In the genomic region with DNA sequence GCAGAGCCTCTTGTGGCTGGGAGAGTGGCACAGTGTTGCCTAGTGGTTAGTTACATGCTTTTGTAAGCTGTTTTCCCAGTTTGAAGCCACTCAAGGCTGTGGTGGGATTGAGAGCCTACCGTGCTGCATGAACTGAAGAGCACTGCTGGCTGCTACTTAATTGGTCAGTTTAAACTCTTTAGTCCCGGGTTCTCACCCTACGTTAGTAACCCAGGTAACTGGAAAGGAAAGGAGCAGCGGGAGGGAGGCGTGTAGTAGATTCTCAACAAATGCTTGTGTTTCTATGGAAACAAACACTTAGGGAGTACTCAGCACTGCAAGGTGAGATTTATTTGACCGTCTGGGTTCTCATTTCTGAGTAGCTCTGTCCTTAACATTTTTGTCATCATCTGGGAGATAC, we compare ENCODE assay signal across 25 mouse cellular contexts. TPM values are rescaled to one million over a fixed set of nuclear protein-coding genes. Genes with fewer than 3 reads are reported as not detected.
DNase-seq lines count a peak whose midpoint lies in the region; ATAC-seq and TF ChIP-seq lines count a peak whose summit lies in the region.
"Had no signal": no experiment of that assay in that cellular context is flagged by ENCODE, and none has a peak within 500 bp of the region (broad histone marks: within the 10 kb centered on the region; RNA-seq: fewer than 3 reads in every experiment).

No protein-coding gene starts in this region.

- no peak for TF ChIP-seq EP300 in lung, postnatal 0 days (IDR thresholded peaks at IDR 0.05)

- H3K4me1 ChIP-seq in lung, postnatal 0 days (ENCODE audit: insufficient read depth, low read depth, low read length): no peaks in the 10 kb centered on the region
- H3K4me1 ChIP-seq: embryonic facial prominence, embryonic 13.5 days; embryonic facial prominence, embryonic 15.5 days; forebrain, embryonic 10.5 days; forebrain, embryonic 12.5 days had no signal

- H3K9ac ChIP-seq in lung, postnatal 0 days (replicated peaks; ENCODE audit: low read depth): no peak overlapping the region
- H3K9ac ChIP-seq: embryonic facial prominence, embryonic 13.5 days; embryonic facial prominence, embryonic 15.5 days; forebrain, embryonic 12.5 days had no signal

- H3K36me3 ChIP-seq in lung, postnatal 0 days (ENCODE audit: insufficient read depth, low read length): no peaks in the 10 kb centered on the region
- H3K36me3 ChIP-seq: embryonic facial prominence, embryonic 13.5 days; embryonic facial prominence, embryonic 15.5 days had no signal

- H3K27ac ChIP-seq in lung, postnatal 0 days (ENCODE audit: low read length): no peak overlapping the region
- H3K27ac ChIP-seq: embryonic facial prominence, embryonic 13.5 days; embryonic facial prominence, embryonic 15.5 days; forebrain, embryonic 10.5 days; forebrain, embryonic 12.5 days had no signal

- peak; percentile 53 for DNase-seq in lung, postnatal 0 days (ENCODE audit: low spot score)
- no peak for DNase-seq in lung, adult 18-20 months
- DNase-seq in ZHBTc4 (ENCODE audit: low read depth, low spot score): peak; percentile 23
- DNase-seq in ovary, postnatal 10 days (ENCODE audit: low spot score): no peak
- no peak for DNase-seq in adrenal gland, adult 2 months
- DNase-seq: adrenal gland, adult 8-10 months; adrenal gland, postnatal 14 days; adrenal gland, postnatal 36 days; cerebellum, adult 11 months; cerebellum, adult 18-20 months; cerebellum, adult 8-10 months; cerebellum, adult 9-11 months; cerebellum, postnatal 14 days; cerebellum, postnatal 36 days; embryo, embryonic 11 days had no signal

- TF ChIP-seq CTCF in lung, postnatal 0 days (IDR thresholded peaks at IDR 0.05): no peak

- WGBS in lung, postnatal 0 days: 65% methylated on average over 6 of the region's 6 CpGs

- H3K27me3 ChIP-seq in lung, postnatal 0 days (replicated peaks; ENCODE audit: insufficient read depth, low read length): no peaks in the 10 kb centered on the region
- H3K27me3 ChIP-seq: embryonic facial prominence, embryonic 13.5 days; embryonic facial prominence, embryonic 15.5 days; forebrain, embryonic 12.5 days had no signal

- H3K4me3 ChIP-seq in lung, postnatal 0 days (ENCODE audit: low read depth, low read length): no peak overlapping the region
- H3K4me3 ChIP-seq: embryonic facial prominence, embryonic 13.5 days; embryonic facial prominence, embryonic 15.5 days; erythroblast, embryonic 14.5 days; forebrain, embryonic 10.5 days; forebrain, embryonic 12.5 days had no signal

- 0 out of 2 replicates have a peak overlapping the region, but pooled peaks have one; percentile 5 for H3K4me2 ChIP-seq in lung, postnatal 0 days (replicated peaks; ENCODE audit: low read depth, low read length)
- H3K4me2 ChIP-seq: embryonic facial prominence, embryonic 13.5 days; embryonic facial prominence, embryonic 15.5 days; forebrain, embryonic 12.5 days had no signal

- peak; percentile 72 for ATAC-seq in lung, postnatal 0 days
- ATAC-seq: forebrain, embryonic 14.5 days; forebrain, embryonic 16.5 days had no signal

- no peaks in the 10 kb centered on the region for H3K9me3 ChIP-seq in lung, postnatal 0 days (ENCODE audit: low read length)
- H3K9me3 ChIP-seq: embryonic facial prominence, embryonic 13.5 days; embryonic facial prominence, embryonic 15.5 days; forebrain, embryonic 10.5 days; forebrain, embryonic 12.5 days had no signal

RNA-seq across cellular contexts. Expression of a gene that starts 32.3 kb away (rescaled TPM):
- polyA plus RNA-seq in lung, postnatal 0 days (2015; fragmentation: Nextera tagmentation; extraction: Ambion mirVana): 0.39 TPM in 2 replicates
- 1 to 10 TPM in 1 of 2 experiments, under 1 TPM in 1; 0.35 to 1.2 TPM for total RNA-seq in adrenal gland, adult 2 months (2021)
- 0.04 and 0.07 TPM in 2 replicates for polyA plus RNA-seq in adrenal gland, adult 2 months (2012; rRNA removed)
- total RNA-seq: common myeloid progenitor, adult 5-6 weeks; MEL had no signal
- polyA plus RNA-seq: C2C12; erythroblast, embryonic 14.5 days had no signal

Comparison
In these comparisons a context has a peak if more than half of its experiments do, and no peak if none do; other contexts are left out.
1. DNase-seq: peak in lung, postnatal 0 days (single experiment) and ZHBTc4 (single experiment); none in lung, adult 18-20 months (0 of 2), ovary, postnatal 10 days (single experiment) and adrenal gland, adult 2 months (single experiment).